Mouse (Mus musculus): Measurements from ENCODE around the gene Magi2.
A peak's percentile ranks its signal among the peaks of the same experiment; 100 is the strongest.

DNA sequence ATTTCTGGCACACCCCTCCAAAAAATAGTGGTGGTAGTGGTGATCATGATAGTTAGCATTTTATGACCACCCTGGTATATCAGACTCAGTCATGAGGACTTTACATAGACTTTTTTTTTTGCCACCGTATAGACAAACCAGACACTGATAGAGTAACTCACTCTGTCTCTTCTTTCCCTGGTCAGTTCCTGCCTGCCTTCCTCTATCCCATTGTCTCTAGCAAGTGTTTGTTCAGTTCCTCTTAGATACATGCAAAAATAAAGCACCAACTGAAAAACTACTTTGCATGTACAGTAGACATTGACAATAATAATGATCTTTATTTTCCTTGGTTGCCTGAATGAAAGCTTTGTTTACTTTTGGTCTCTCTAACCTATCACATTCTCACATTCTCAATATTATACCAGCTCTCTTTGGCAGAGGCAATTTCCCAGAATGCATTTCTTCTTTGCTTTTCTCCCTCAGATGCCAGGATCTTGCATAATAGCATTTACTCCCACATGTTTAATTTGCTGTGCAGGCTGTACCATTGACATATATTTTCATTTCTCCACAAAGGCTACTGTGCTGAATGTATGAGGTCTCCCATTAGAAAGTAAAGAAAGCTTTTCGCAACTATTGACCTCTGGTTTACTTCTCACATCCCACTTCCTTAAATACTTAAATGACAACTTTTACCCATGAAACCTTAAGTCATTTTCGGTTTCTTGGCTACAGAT is 1029.5 kb downstream of the Magi2 start:
- TF ChIP-seq CTCF (IDR thresholded peaks at IDR 0.05), result no peak
- TF ChIP-seq EP300 (IDR thresholded peaks at IDR 0.05), result 0 out of 2 replicates have a peak, but pooled peaks have one; percentile 17

Data from lung, postnatal 0 days (tissue).